Mouse (Mus musculus) embryonic fibroblast, embryonic 13.5 days (primary cell): ENCODE data around the gene Slc17a6. TPM values are rescaled to one million over a fixed set of nuclear protein-coding genes. Genes with fewer than 3 reads are reported as not detected.
A peak's percentile ranks its signal among the peaks of the same experiment; 100 is the strongest.
"Not testable (repeated sequence)": the region's sequence is repeated elsewhere in the genome, so short reads cannot be mapped to it uniquely, and the experiment has no call there.

Source experiments
- H3K27ac ChIP-seq: 2 replicates; pipeline ENCODE4 v1.5.1; 2012; ENCODE audit warnings: low read length, control low read depth, inconsistent platforms; ENCODE audit not compliant: insufficient read depth
- H3K4me1 ChIP-seq: 2 replicates; pipeline ENCODE4 v1.6.1; 2011; ENCODE audit warnings: low read length; ENCODE audit not compliant: control insufficient read depth, insufficient read depth
- H3K4me3 ChIP-seq: 2 replicates; pipeline ENCODE4 v1.5.1; 2011; ENCODE audit warnings: mild to moderate bottlenecking, control low read depth, low read length; ENCODE audit not compliant: insufficient read depth
- CTCF ChIP-seq: IDR thresholded peaks from 2 replicates; pipeline ENCODE4 v1.5.1; 2011; ENCODE audit warnings: mild to moderate bottlenecking, control low read depth, low read length, moderate library complexity, borderline replicate concordance; ENCODE audit not compliant: insufficient read depth
- POLR2A ChIP-seq: IDR thresholded peaks from 2 replicates; pipeline ENCODE4 v1.6.1; 2011; ENCODE audit warnings: low read depth, mild to moderate bottlenecking, control low read depth, low read length, moderate library complexity
- polyA plus RNA-seq: library from polyadenylated mRNA; stranded (reverse); fragments of >200 nt; gene quantifications from 2 replicates; pipeline ENCODE4 v1.2.4, GENCODE M21; 2011; ENCODE audit warnings: low read depth; ENCODE audit not compliant: missing spikeins, insufficient read length

The Slc17a6 gene
- polyA plus RNA-seq, 1 experiment, result 0.53 TPM

DNA sequence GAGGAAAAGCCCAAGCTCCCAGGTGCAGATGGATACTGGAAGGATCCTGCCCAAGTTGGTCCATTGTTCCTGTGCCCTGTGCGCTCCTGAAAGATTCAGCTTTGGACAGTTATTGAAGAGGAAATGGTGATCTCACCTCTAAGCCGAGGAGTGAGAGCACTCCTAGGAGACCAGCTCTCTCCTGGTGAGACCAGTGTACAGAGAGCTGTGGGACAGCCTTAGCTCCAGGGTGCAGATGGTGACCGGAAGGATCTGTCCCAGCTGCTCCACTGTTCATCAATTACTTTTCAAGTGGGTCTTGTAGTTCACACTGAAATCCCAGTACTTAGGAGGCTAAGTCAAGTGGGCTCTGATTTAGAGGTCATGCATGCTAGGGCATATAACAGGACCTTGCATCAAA, 35.3 kb downstream of the Slc17a6 start:
- TF ChIP-seq POLR2A (no peak), CTCF (no peak)
- no peak overlapping the region for H3K27ac ChIP-seq
- H3K4me1 ChIP-seq, result no peaks in the 10 kb centered on the region
- no peak overlapping the region for H3K4me3 ChIP-seq

GRCm38 (mm10) chr7:51662441-51662840, 40.6 kb downstream of the Slc17a6 start:
- Histone ChIP-seq H3K4me3 (no peak overlapping the region), H3K4me1 (no peaks in the 10 kb centered on the region; the same call in 1 of the 2 replicates), H3K27ac (no peak overlapping the region)
- TF ChIP-seq CTCF, result no peak
- no peak for TF ChIP-seq POLR2A

- H3K27ac ChIP-seq, result no peak overlapping the region
- H3K4me1 ChIP-seq, result no peaks in the 10 kb centered on the region
- TF ChIP-seq POLR2A (no peak), CTCF (no peak)
- H3K4me3 ChIP-seq, result no peak overlapping the region
Observed at GRCm38 (mm10) chr7:51693539-51694217, 71.9 kb downstream of the Slc17a6 start.

- H3K27ac ChIP-seq, result no peak overlapping the region
- no peaks in the 10 kb centered on the region for H3K4me1 ChIP-seq
- H3K4me3 ChIP-seq, result no peak overlapping the region
- TF ChIP-seq CTCF, result no peak
- no peak for TF ChIP-seq POLR2A
Observed at GRCm38 (mm10) chr7:51694452-51694851, 72.6 kb downstream of the Slc17a6 start.

GRCm38 (mm10) chr7:51709508-51709907, 87.7 kb downstream of the Slc17a6 start:
- TF ChIP-seq POLR2A (no peak), CTCF (no peak)
- no peaks in the 10 kb centered on the region for H3K4me1 ChIP-seq
- H3K27ac ChIP-seq, result no peak overlapping the region
- no peak overlapping the region for H3K4me3 ChIP-seq

- peak overlapping the region; percentile 74 for H3K27ac ChIP-seq
- H3K4me1 ChIP-seq, H3K4me3 ChIP-seq: not testable (repeated sequence)
Observed at GRCm38 (mm10) chr7:51710346-51710745, 88.5 kb downstream of the Slc17a6 start.

GRCm38 (mm10) chr7:51715771-51716170, 94.0 kb downstream of the Slc17a6 start:
- TF ChIP-seq CTCF, result no peak
- TF ChIP-seq POLR2A, result no peak
- H3K4me1 ChIP-seq, result no peaks in the 10 kb centered on the region; the same call in 1 of the 2 replicates
- no peak overlapping the region for H3K27ac ChIP-seq
- no peak overlapping the region for H3K4me3 ChIP-seq

Other genes starting within 250 kb of the Slc17a6 start
- gene Ano5, start 111.0 kb upstream of the Slc17a6 start, polyA plus RNA-seq, result 1.5 and 2.8 TPM in 2 replicates
- 63.1 and 139 TPM in 2 replicates for gene Gas2, start 240.0 kb downstream of the Slc17a6 start, polyA plus RNA-seq
- 11.5 and 15.9 TPM in 2 replicates for gene Fancf, start 240.3 kb downstream of the Slc17a6 start, polyA plus RNA-seq